Mouse (Mus musculus) megakaryocyte, adult 5-6 weeks (primary cell): Measurements from ENCODE around the gene Dab2ip. TPM values are rescaled to one million over a fixed set of nuclear protein-coding genes. Genes with fewer than 3 reads are reported as not detected.

Experiments
- ATAC-seq: 2 replicates; pipeline ENCODE4 v1.8.0; 2016; ENCODE audit warnings: mild to moderate bottlenecking, inconsistent platforms; ENCODE audit not compliant: poor library complexity, severe bottlenecking
- total RNA-seq, 2 experiments: library from RNA; stranded (forward) in 1 of 2; stranded (reverse) in 1 of 2; fragments of 153-499, 151-499 nt in 1 of 2; fragments of 221-1000, 200-1000 nt in 1 of 2; gene quantifications; 2 replicates each; pipeline versions ENCODE4 v1.2.3 to v1.2.4; 2015 to 2017

Gene Dab2ip
- total RNA-seq, 2 experiments from 2014 or later = 2.7 to 3.7 TPM

GRCm38 (mm10) chr2:35702608-35703007 lies 144.5 kb downstream of the Dab2ip start:
- ATAC-seq = no peak

GRCm38 (mm10) chr2:35703241-35703640 lies 145.2 kb downstream of the Dab2ip start:
- no peak for ATAC-seq

- ATAC-seq = no peak
These were observed 154.5 kb downstream of the Dab2ip start for GRCm38 (mm10) chr2:35712611-35713010.

- no peak for ATAC-seq
These were observed 155.4 kb downstream of the Dab2ip start for GRCm38 (mm10) chr2:35713460-35713859.

GRCm38 (mm10) chr2:35714742-35715167 lies 156.7 kb downstream of the Dab2ip start:
- no peak for ATAC-seq

- ATAC-seq = no peak
These were observed 157.4 kb downstream of the Dab2ip start for GRCm38 (mm10) chr2:35715485-35715884.

- ATAC-seq = no peak
These were observed 158.1 kb downstream of the Dab2ip start for GRCm38 (mm10) chr2:35716175-35716574.

- peak; percentile 45; the same call in 1 of the 2 replicates for ATAC-seq
These were observed 160.0 kb downstream of the Dab2ip start for GRCm38 (mm10) chr2:35718003-35718500.

GRCm38 (mm10) chr2:35718662-35719061 lies 160.6 kb downstream of the Dab2ip start:
- no peak for ATAC-seq

GRCm38 (mm10) chr2:35719230-35720005 lies 161.4 kb downstream of the Dab2ip start:
- no peak for ATAC-seq

- no peak for ATAC-seq
These were observed 162.0 kb downstream of the Dab2ip start for GRCm38 (mm10) chr2:35720104-35720503.

- no peak for ATAC-seq
These were observed 162.5 kb downstream of the Dab2ip start for GRCm38 (mm10) chr2:35720550-35720949.

- no peak for ATAC-seq
These were observed 162.9 kb downstream of the Dab2ip start for GRCm38 (mm10) chr2:35720956-35721355.

GRCm38 (mm10) chr2:35722821-35723220 lies 164.8 kb downstream of the Dab2ip start:
- no peak for ATAC-seq

GRCm38 (mm10) chr2:35723267-35723666 lies 165.2 kb downstream of the Dab2ip start:
- peak; percentile 49 for ATAC-seq

- no peak for ATAC-seq
These were observed 165.6 kb downstream of the Dab2ip start for GRCm38 (mm10) chr2:35723691-35724090.

- no peak for ATAC-seq
These were observed 170.6 kb downstream of the Dab2ip start for GRCm38 (mm10) chr2:35728633-35729032.

GRCm38 (mm10) chr2:35729077-35730065 lies 171.3 kb downstream of the Dab2ip start:
- peak; percentile 83 for ATAC-seq

GRCm38 (mm10) chr2:35731671-35732449 lies 173.8 kb downstream of the Dab2ip start:
- ATAC-seq = peak; percentile 78

GRCm38 (mm10) chr2:35735001-35735400 lies 176.9 kb downstream of the Dab2ip start:
- no peak for ATAC-seq
